Mouse (Mus musculus): ENCODE measurements around the gene Ddrgk1. TPM values are rescaled to one million over a fixed set of nuclear protein-coding genes. Genes with fewer than 3 reads are reported as not detected.

Gene Ddrgk1
- polyA plus RNA-seq (2017; shearing (Covaris generic)): 100 to 1,000 TPM; 121 to 145 TPM

- peak; percentile 81 for ATAC-seq
Observed at GRCm38 (mm10) chr2:130664102-130664701, at the start of gene Ddrgk1. Gene Ddrgk1 (minus strand): TSS chr2:130664659.

- no peak for ATAC-seq
Observed at GRCm38 (mm10) chr2:130707057-130707456, 42.6 kb upstream of the Ddrgk1 start.

DNA sequence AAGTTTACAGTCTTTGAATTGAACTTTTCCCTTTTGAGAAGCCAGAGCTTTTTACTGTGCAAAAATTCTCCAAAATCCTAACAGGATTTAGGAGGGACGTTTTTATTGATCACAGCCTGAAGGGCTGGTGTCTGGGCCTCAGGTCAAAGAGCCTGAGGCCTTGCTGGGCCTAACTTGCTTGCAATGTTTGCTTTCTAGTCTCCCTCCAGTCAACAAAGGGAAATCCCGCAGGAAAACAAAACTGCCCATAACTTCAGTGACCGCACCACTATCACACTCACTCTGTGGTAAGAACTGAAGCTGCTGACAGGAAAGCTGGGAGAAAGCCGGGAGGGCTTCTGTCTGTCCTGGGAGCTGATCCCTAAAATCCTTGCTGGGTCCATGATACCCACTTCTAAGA, 42.1 kb upstream of the Ddrgk1 start:
- ATAC-seq: no peak

GRCm38 (mm10) chr2:130705178-130705577, 40.7 kb upstream of the Ddrgk1 start:
- no peak for ATAC-seq

DNA sequence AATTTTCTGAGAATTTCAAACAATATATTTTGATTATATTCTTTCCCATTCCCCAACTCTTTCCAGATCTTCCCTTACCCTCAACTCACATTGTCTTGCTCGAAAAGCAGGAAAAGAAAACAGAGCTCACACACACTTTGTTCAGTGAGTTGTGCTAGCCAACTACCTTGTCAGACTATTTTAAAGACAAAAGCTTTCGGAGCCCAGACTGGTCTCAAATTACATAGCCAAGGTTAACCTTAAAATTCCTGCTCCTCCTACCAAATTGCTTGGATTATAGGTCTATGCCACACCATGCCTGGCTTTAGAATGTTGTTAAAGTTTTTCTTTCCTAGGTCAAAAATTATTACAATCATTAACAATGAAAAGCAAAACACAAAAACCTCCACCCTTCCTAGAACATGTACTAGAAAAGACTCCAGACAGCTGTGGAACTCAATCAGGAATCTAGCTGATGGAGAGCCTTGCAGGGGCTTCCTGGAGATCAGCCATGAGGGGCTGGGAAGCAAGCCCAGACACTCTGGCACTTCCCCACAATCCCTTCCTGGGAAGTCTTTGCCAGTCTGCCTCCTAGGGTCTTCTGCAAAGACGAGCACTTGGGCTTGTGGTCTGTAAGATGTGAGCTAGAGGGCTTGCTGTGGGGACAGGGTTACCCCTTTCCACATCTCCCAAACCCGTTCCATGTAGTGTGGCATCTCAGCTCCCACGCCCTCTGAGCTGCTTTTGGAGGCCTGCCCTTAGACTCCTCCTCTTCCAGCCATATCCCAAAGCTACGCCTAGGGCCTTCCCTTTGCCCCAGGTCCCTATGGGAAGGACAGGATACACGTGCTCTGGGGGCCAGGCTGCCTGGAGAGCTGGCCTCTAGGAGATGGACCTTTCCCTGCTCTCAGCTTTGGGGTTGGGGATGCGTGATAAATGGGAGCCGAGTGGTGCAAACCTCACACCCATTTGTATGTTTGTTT, 39.9 kb upstream of the Ddrgk1 start:
- no peak for ATAC-seq

GRCm38 (mm10) chr2:130697821-130698266, 33.4 kb upstream of the Ddrgk1 start:
- ATAC-seq: no peak

DNA sequence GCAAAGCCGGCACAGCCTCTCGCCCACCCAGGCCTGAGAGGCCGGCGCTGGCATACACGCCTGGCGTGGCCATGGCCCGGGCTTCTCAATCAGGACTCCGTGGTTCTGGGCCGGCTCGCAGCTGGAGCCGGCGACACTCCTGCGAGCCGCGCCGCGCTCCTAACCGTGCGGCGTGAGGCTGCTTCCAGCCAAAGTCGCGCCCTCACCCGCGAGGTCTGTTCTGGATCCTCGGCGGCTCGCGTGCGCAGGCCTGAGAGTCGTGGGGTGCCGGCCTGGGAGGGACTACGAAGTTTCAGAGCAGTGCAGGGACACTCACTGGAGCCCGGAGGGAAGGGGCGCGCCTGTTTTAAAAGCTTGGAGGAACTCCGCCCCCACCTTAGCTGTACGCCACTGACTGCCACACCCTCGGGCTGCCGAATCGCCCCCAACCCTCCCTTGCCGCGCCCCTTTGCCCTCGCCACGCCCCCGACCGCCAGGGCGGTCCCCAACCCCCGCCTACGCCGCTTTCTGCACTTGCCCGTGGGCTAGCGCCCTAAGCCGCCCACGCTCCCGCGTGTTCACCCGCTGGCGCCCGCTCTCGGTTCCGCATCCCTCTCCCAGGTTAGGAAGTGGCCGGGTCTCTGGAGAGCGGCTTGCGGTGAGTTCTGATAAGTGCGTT, 32.8 kb upstream of the Ddrgk1 start, which contains the start of gene Slc4a11:
Gene Slc4a11, minus strand, starts transcription at position 367 of the 658 bp plus-strand sequence.
- peak; percentile 37 for ATAC-seq

- peak; percentile 61 for ATAC-seq
Observed at GRCm38 (mm10) chr2:130696700-130697152, 32.3 kb upstream of the Ddrgk1 start.

GRCm38 (mm10) chr2:130693563-130693962, 29.1 kb upstream of the Ddrgk1 start:
- no peak for ATAC-seq

- no peak for ATAC-seq
Observed at GRCm38 (mm10) chr2:130689011-130689410, 24.6 kb upstream of the Ddrgk1 start.

- ATAC-seq: no peak
Observed at GRCm38 (mm10) chr2:130685426-130685825, 21.0 kb upstream of the Ddrgk1 start.

DNA sequence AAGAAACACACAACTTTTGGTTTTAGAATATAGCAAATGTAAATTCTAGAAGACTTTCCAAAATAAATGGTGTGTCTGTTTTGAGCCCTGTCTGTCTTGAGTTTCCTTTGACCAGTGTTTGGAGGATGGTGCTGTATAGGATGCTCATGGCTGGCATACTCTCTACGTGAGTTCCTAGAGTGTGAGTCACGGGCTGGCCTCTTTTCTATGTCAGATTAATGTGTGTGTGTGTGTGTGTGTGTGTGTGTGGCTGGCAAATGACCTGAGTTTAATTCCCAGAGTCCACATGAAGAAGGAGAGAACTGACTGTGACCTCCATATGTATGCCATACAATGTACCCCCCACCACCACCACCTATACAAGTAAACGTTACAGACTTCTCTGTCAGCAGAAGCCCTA, 17.1 kb upstream of the Ddrgk1 start:
- no peak for ATAC-seq

- no peak for ATAC-seq
Observed at GRCm38 (mm10) chr2:130679899-130680298, 15.4 kb upstream of the Ddrgk1 start.

GRCm38 (mm10) chr2:130679154-130679553, 14.7 kb upstream of the Ddrgk1 start:
- no peak for ATAC-seq

DNA sequence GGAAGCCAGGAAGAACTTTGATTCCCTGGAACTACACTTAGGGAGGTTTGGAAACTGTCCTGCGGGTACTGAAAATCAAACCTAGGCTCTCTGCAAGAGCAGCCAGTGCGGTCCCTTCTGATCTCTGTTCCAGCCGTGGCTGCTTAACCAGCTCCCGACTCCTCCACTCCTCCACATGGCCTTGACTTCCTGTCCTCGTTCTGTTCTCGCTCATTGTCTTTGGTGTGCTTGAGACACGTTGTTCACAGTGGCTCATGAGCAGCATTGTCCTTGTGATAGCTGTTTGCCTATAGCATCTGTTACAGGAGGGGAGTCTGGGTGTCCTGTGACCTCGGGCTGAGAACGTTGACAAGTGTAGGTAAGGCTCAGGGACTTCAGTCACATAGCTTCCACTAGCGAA, 12.8 kb upstream of the Ddrgk1 start:
- ATAC-seq: no peak

DNA sequence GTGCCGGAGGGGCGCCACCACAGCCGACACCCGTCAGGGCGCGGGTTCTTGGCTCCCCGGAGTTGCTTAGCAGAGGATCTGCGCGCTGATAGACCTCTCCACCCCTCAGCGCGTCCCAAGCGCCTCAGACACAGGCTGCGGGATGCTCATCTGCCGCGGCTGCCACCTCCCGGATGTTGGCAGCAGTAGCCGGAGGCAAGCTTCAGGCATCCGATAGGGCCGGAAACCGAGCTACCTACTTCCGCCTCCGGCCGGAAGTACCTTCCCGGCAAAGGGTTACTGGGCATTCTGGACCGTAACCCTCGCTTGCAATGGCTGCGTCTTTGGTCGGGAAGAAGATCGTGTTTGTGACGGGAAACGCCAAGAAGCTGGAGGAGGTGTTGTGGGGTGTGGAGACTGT, 3.1 kb upstream of the Ddrgk1 start, which contains the start of gene Itpa:
Gene Itpa, plus strand, starts transcription at position 52 of the 400 bp plus-strand sequence.
- ATAC-seq: peak; percentile 80

DNA sequence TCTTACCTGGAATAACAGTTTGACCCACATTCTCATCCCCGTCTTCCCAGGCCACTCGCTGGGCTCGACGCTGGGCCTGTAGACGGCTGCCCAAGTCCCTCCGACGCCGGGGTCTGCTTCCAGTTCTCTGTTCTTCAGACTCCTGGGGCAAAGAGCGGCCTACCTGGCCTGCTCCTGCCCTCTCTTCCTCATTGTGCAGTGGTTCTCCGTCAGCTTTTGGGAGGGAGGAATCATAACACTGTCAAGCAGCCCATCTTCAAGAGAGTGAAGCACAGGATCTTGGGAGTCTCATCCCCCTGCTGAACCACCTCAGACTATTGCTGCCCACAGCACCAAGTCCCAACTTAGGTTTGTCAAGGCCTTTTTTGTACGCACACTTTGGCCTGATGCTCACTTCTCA, 1.1 kb downstream of the Ddrgk1 start:
- no peak for ATAC-seq

GRCm38 (mm10) chr2:130658530-130658929, 5.9 kb downstream of the Ddrgk1 start:
- ATAC-seq: no peak

DNA sequence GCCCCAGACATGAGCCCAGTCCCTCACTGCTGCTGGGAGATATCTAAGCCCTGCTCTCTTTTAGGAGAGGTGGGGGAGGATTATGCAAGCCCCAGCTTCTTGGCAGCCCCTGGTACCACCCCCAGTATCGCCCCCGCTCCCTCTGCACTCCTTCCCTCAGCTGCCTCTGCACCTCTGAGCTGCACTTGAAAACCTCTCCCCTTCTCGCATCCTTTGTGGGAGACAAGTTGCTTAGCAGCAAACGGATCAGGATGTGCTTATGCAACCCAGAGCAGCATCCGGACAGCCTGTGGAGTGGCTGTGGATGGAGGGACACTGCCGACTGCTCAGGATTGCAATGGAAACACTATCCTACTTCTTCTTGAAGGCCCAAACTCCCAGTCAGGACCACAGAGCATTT, 6.9 kb downstream of the Ddrgk1 start:
- no peak for ATAC-seq

DNA sequence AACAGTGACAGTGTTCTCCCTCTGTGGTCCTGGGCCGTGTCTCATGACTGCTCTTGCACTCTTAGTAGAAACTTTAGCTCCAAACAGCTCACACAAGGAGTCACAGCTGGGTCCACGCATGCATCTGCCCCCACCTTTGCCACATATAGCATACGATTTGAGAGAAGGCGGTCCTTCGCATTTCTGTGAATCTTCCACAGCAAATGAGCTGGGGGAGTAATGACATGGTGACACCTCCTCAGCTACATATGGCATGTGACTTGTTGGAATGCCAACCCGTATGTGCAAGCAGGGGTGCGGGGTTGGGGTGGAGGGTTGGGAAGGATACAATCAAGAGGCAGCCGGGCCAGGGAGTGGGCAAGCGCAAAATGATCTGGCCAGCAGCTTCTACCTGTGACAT, 7.9 kb downstream of the Ddrgk1 start:
- ATAC-seq: no peak

- no peak for ATAC-seq
Observed at GRCm38 (mm10) chr2:130655660-130656339, 8.7 kb downstream of the Ddrgk1 start.

DNA sequence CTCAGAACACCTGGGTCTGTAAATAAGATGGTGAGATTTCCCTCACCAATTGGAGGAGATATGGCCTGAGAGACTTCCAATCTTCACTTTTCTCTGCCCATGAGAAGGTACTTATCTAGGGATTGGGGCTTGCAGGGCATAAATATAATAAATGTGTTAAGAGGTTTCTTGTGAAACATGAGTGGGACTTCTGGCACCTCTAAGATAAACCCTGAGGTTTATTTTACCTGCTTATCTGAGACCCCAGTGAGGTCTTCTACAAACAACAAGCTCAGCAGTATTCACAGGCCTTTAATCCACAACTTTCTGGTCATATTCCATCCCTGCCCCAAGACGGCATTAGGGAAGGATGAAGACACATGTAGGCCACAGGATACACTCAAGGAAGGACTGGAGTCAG, 10.7 kb downstream of the Ddrgk1 start:
- no peak for ATAC-seq

Data from CD4-positive, CD25-positive, alpha-beta regulatory T cell, adult 4 months (primary cell).